Mouse (Mus musculus) kidney, adult 2 months (tissue): ENCODE data around the gene Zfp26. TPM values are rescaled to one million over a fixed set of nuclear protein-coding genes. Genes with fewer than 3 reads are reported as not detected.

ENCODE experiments used
- DNase-seq: peaks from one replicate; pipeline ENCODE4 v3.0.0; 2021
- H3K27ac ChIP-seq: fragments of 200-500 bp; 2 replicates; pipeline ENCODE4 v1.5.1; 2012; ENCODE audit warnings: low read depth, low read length, control low read depth, inconsistent platforms; ENCODE audit not compliant: insufficient read depth
- H3K27me3 ChIP-seq: fragments of 200-500 bp; replicated peaks from 2 replicates; pipeline ENCODE4 v1.6.1; 2012; ENCODE audit warnings: mild to moderate bottlenecking, moderate library complexity, low read length, inconsistent platforms; ENCODE audit not compliant: control insufficient read depth, insufficient read depth
- H3K36me3 ChIP-seq: fragments of 200-500 bp; 2 replicates; pipeline ENCODE4 v1.6.1; 2012; ENCODE audit warnings: mild to moderate bottlenecking, moderate library complexity, low read length, inconsistent platforms; ENCODE audit not compliant: control insufficient read depth, insufficient read depth
- H3K4me1 ChIP-seq: fragments of 200-500 bp; 2 replicates; pipeline ENCODE4 v1.6.1; 2011; ENCODE audit warnings: low read length; ENCODE audit not compliant: control insufficient read depth, insufficient read depth
- H3K4me3 ChIP-seq: fragments of 200-500 bp; 2 replicates; pipeline ENCODE4 v1.5.1; 2011; ENCODE audit warnings: mild to moderate bottlenecking, low read depth, low read length, control low read depth; ENCODE audit not compliant: insufficient read depth
- CTCF ChIP-seq: fragments of 200-500 bp; conservative IDR thresholded peaks from 2 replicates; pipeline ENCODE4 v1.5.1; 2011; ENCODE audit warnings: low read depth, mild to moderate bottlenecking, control low read depth, low read length, moderate library complexity, mixed read lengths; ENCODE audit not compliant: insufficient read depth, insufficient read length
- POLR2A ChIP-seq: fragments of 200-500 bp; IDR thresholded peaks from one replicate; pipeline ENCODE4 v1.6.1; 2011; ENCODE audit warnings: low read depth, low read length, control low read depth
- WGBS: fragments of 180-500 bp; shearing (Covaris S2); methylation state at CpG from one replicate; pipeline ENCODE4 v1.1.7; 2018; 5-methylcytosine and 5-hydroxymethylcytosine counted together
- polyA plus RNA-seq: library from polyadenylated mRNA; depleted of rRNA; stranded (reverse); fragments of >200 nt; gene quantifications from 2 replicates; pipeline ENCODE4 v1.2.3, GENCODE M21; 2012

Gene Zfp26
- polyA plus RNA-seq, 1 experiment, result 2.2 TPM

- Histone ChIP-seq H3K36me3 (peaks cover 3% of the 10 kb centered on the region; the same call in 1 of the 2 replicates), H3K27ac (no peak overlapping the region), H3K4me3 (no peak overlapping the region), H3K4me1 (peaks cover 2% of the 10 kb centered on the region; the same call in 1 of the 2 replicates), H3K27me3 (no peaks in the 10 kb centered on the region)
- TF ChIP-seq POLR2A (no peak), CTCF (no peak)
- peak; percentile 71 for DNase-seq
- WGBS, result 62% methylated on average over 5 of the region's 5 CpGs
Measured at GRCm38 (mm10) chr9:20479396-20479795, 19.4 kb upstream of the Zfp26 start.

- TF ChIP-seq CTCF (no peak), POLR2A (no peak)
- no peaks in the 10 kb centered on the region for H3K27me3 ChIP-seq
- H3K36me3 ChIP-seq, result peaks cover 15% of the 10 kb centered on the region
- no peaks in the 10 kb centered on the region for H3K4me1 ChIP-seq
- no peak for DNase-seq
- no peak overlapping the region for H3K4me3 ChIP-seq
- WGBS, result 96% methylated on average over 1 of the region's 1 CpGs
- H3K27ac ChIP-seq, result no peak overlapping the region
Measured at GRCm38 (mm10) chr9:20476632-20477031, 16.7 kb upstream of the Zfp26 start.

GRCm38 (mm10) chr9:20466761-20467442, 6.9 kb upstream of the Zfp26 start:
- TF ChIP-seq POLR2A, result no peak
- peak; percentile 52 for TF ChIP-seq CTCF
- no peak overlapping the region for H3K27ac ChIP-seq
- peaks cover 22% of the 10 kb centered on the region for H3K36me3 ChIP-seq
- peak; percentile 81 for DNase-seq
- no peaks in the 10 kb centered on the region for H3K27me3 ChIP-seq
- 57% methylated on average over 7 of the region's 7 CpGs for WGBS
- no peaks in the 10 kb centered on the region for H3K4me1 ChIP-seq
- no peak overlapping the region for H3K4me3 ChIP-seq

- no peak overlapping the region for H3K4me3 ChIP-seq
- H3K27me3 ChIP-seq, result no peaks in the 10 kb centered on the region
- H3K27ac ChIP-seq, result no peak overlapping the region
- peaks cover 2% of the 10 kb centered on the region; the same call in 1 of the 2 replicates for H3K4me1 ChIP-seq
- TF ChIP-seq CTCF (no peak), POLR2A (no peak)
- H3K36me3 ChIP-seq, result peaks cover 2% of the 10 kb centered on the region; the same call in 1 of the 2 replicates
- DNase-seq, result peak; percentile 46
- WGBS, result 69% methylated on average over 4 of the region's 4 CpGs
Measured at GRCm38 (mm10) chr9:20453647-20454046, 6.3 kb downstream of the Zfp26 start.

GRCm38 (mm10) chr9:20451493-20451892, 8.5 kb downstream of the Zfp26 start:
- TF ChIP-seq CTCF, result no peak
- 0 out of 2 replicates have a peak, but pooled peaks cover 2% of the 10 kb centered on the region for H3K4me1 ChIP-seq
- peaks cover 2% of the 10 kb centered on the region for H3K36me3 ChIP-seq
- no peak overlapping the region for H3K4me3 ChIP-seq
- no peak overlapping the region for H3K27ac ChIP-seq
- DNase-seq, result no peak
- 89% methylated on average over 1 of the region's 1 CpGs for WGBS
- H3K27me3 ChIP-seq, result no peaks in the 10 kb centered on the region

- peak; percentile 89 for DNase-seq
- Histone ChIP-seq H3K36me3 (peaks cover 27% of the 10 kb centered on the region), H3K27me3 (no peaks in the 10 kb centered on the region), H3K4me1 (no peaks in the 10 kb centered on the region; the same call in 1 of the 2 replicates), H3K27ac (no peak overlapping the region), H3K4me3 (no peak overlapping the region)
- 67% methylated on average over 4 of the region's 4 CpGs for WGBS
- TF ChIP-seq POLR2A (no peak), CTCF (0 out of 2 replicates have a peak, but pooled peaks have one; percentile 20)
Measured at GRCm38 (mm10) chr9:20443183-20443783, 16.7 kb downstream of the Zfp26 start.

GRCm38 (mm10) chr9:20430004-20430403, 30.0 kb downstream of the Zfp26 start:
- Histone ChIP-seq H3K36me3 (no peaks in the 10 kb centered on the region), H3K27me3 (no peaks in the 10 kb centered on the region), H3K4me3 (no peak overlapping the region), H3K27ac (no peak overlapping the region), H3K4me1 (no peaks in the 10 kb centered on the region)
- TF ChIP-seq POLR2A, result no peak
- no peak for TF ChIP-seq CTCF
- no peak for DNase-seq
- WGBS, result 91% methylated on average over 3 of the region's 3 CpGs
